In the genomic region with DNA sequence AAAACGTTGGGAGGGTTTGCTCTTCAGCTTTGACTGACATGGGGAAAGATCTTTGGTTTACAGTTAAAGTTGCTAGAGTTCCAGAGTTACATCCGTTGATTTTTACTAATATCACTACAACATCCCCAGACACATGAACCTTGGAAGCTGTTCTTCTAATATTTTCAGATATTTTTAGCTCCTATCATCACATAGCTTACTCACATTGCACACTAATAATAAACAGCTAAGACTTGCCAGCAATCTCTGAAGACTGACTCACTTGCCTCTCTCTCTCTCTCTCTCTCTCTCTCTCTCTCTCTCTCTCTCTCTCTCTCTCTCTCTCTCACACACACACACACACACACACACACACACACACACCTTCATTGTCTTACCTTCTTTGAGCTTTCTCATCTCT, we compare ENCODE assay signal across 20 mouse cellular contexts.
"Had no signal": no experiment of that assay in that cellular context is flagged by ENCODE, and none has a peak within 500 bp of the region (broad histone marks: within the 10 kb centered on the region; RNA-seq: fewer than 3 reads in every experiment).

No protein-coding gene starts in this region.

- H3K27ac ChIP-seq: kidney, postnatal 0 days; layer of hippocampus, adult 2 months; limb, embryonic 10.5 days; limb, embryonic 13.5 days; liver, embryonic 12.5 days; liver, embryonic 15.5 days; macrophage; midbrain, embryonic 12.5 days; midbrain, embryonic 15.5 days; neural tube, embryonic 12.5 days; neural tube, embryonic 15.5 days; stomach, embryonic 15.5 days had no signal

- H3K36me3 ChIP-seq: limb, embryonic 10.5 days; limb, embryonic 13.5 days; liver, embryonic 12.5 days; liver, embryonic 15.5 days; midbrain, embryonic 12.5 days; midbrain, embryonic 15.5 days; neural tube, embryonic 12.5 days; neural tube, embryonic 15.5 days; stomach, embryonic 15.5 days had no signal

- H3K27me3 ChIP-seq: limb, embryonic 13.5 days; liver, embryonic 12.5 days; liver, embryonic 15.5 days; midbrain, embryonic 12.5 days; midbrain, embryonic 15.5 days; neural tube, embryonic 12.5 days; neural tube, embryonic 15.5 days; stomach, embryonic 15.5 days had no signal

- H3K9ac ChIP-seq: limb, embryonic 13.5 days; liver, embryonic 12.5 days; liver, embryonic 15.5 days; midbrain, embryonic 12.5 days; midbrain, embryonic 15.5 days; neural tube, embryonic 12.5 days; neural tube, embryonic 15.5 days; stomach, embryonic 15.5 days had no signal

- H3K9me3 ChIP-seq: limb, embryonic 10.5 days; limb, embryonic 13.5 days; liver, embryonic 12.5 days; liver, embryonic 15.5 days; midbrain, embryonic 12.5 days; midbrain, embryonic 15.5 days; neural tube, embryonic 12.5 days; neural tube, embryonic 15.5 days; stomach, embryonic 15.5 days had no signal

- ATAC-seq: liver, embryonic 12.5 days; midbrain, embryonic 15.5 days had no signal

- H3K4me2 ChIP-seq: limb, embryonic 13.5 days; liver, embryonic 12.5 days; liver, embryonic 15.5 days; midbrain, embryonic 12.5 days; midbrain, embryonic 15.5 days; neural tube, embryonic 12.5 days; neural tube, embryonic 15.5 days; stomach, embryonic 15.5 days had no signal

- H3K4me1 ChIP-seq: limb, embryonic 10.5 days; limb, embryonic 13.5 days; liver, embryonic 12.5 days; liver, embryonic 15.5 days; midbrain, embryonic 12.5 days; midbrain, embryonic 15.5 days; neural tube, embryonic 12.5 days; neural tube, embryonic 15.5 days; stomach, embryonic 15.5 days had no signal

- H3K4me3 ChIP-seq: layer of hippocampus, adult 2 months; limb, embryonic 10.5 days; limb, embryonic 13.5 days; liver, embryonic 12.5 days; liver, embryonic 15.5 days; midbrain, embryonic 12.5 days; midbrain, embryonic 15.5 days; neural tube, embryonic 12.5 days; neural tube, embryonic 15.5 days; stomach, embryonic 15.5 days had no signal

- DNase-seq: kidney, postnatal 25 days; layer of hippocampus, adult 9-11 months; liver; lung, adult 18-20 months; right cerebral cortex, postnatal 25 days; spleen, adult 18-20 months; thymus, adult 18-20 months; thymus, postnatal 36 days had no signal
